Mouse (Mus musculus): Measurements from ENCODE around the gene Cbfa2t2. TPM values are rescaled to one million over a fixed set of nuclear protein-coding genes. Genes with fewer than 3 reads are reported as not detected.

The Cbfa2t2 gene
- total and polyA plus RNA-seq, 2 experiments = 4.3 to 7.3 TPM

DNA sequence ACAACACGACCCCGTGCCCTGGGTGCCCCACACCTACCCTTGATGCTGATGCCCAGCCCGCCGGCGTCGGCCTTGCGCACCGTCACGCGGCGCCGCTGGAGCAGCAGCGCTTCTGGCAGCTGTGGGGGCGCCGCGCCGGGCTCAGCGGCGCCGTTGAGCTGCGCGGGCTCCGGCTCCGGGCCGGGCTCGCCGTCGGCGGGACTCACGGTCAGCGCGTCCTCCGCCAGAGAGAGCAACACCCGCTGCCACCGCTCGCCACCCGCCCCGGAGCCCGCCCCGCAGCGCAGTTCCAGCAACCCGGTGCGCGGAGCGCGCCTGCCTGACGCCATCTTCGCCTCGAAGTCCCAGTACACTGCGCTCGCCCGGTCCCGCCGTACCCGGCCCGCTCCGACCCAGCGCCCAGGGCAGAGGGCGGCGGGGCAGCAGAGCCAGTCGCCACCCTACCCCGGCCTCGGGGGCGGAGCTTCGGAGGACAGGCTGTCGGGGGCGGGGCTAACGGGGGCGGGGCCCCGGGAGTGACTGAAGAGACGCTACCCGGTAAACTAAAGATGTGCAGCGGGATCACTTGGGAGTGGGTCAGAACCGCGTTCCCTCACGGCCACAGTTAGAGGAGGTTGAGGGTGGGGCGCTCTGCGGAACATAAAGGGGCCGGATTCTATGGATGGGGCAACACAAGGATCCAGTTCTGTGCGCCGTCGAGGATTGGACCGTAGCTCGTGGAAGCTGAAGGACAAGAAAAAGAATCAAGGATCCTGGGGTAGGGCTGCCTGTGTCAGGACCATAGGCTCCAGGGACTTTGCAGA is 28.4 kb upstream of the Cbfa2t2 start, which contains the start of gene Snta1:
Gene Snta1, minus strand, starts transcription at position 457 of the 803 bp plus-strand sequence.
- Histone ChIP-seq H3K4me3 (ENCODE audit: insufficient read depth, low read depth, low read length) (peak within 1 kb of the TSS; percentile 98), H3K4me1 (ENCODE audit: control insufficient read depth, insufficient read depth, low read length) (peaks cover 29% of the 10 kb centered on the region), H3K9ac (ENCODE audit: low read depth, low read length) (peak within 1 kb of the TSS; percentile 93), H3K27ac (replicated peaks; ENCODE audit: insufficient read depth, low read depth, low read length) (peak within 1 kb of the TSS; percentile 78), H3K79me2 (ENCODE audit: control insufficient read depth, insufficient read depth, low read length) (peaks cover 17% of the 10 kb centered on the region), H3K36me3 (ENCODE audit: control insufficient read depth, insufficient read depth, low read length) (no peaks in the 10 kb centered on the region), H3K27me3 (ENCODE audit: control insufficient read depth, insufficient read depth, low read length) (no peaks in the 10 kb centered on the region)
- TF ChIP-seq POLR2A (IDR thresholded peaks at IDR 0.05; ENCODE audit: extremely low read depth, insufficient read depth, low read length) (peak; percentile 91), CTCF (IDR thresholded peaks at IDR 0.05; ENCODE audit: low read depth, low read length) (no peak)
- 2% methylated on average over 80 of the region's 84 CpGs for WGBS
- DNase-seq (ENCODE audit: extremely low read depth, low read depth, low spot score) = peak; percentile 65

DNA sequence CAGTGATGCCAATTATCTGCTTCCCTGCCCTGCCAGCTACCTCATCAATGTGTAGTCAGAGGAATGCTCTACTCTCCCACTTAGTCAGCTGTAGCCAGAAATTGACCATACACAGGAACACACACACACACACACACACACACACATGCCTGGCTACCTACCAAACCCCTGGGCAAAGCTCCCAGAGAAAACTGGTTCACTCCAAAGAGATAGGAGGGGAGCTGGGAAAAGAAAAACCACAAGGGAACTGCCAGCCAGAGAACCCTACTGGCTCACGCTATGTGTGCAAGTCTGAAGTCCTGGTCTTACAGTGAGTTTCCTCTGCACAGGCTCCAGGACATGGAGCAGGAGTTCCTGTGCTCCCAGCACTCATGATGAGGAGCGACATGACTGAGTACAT is 25.9 kb upstream of the Cbfa2t2 start:
- Histone ChIP-seq H3K27me3 (ENCODE audit: control insufficient read depth, insufficient read depth, low read length) (no peaks in the 10 kb centered on the region), H3K27ac (replicated peaks; ENCODE audit: insufficient read depth, low read depth, low read length) (no peak overlapping the region), H3K9ac (ENCODE audit: low read depth, low read length) (no peak overlapping the region), H3K36me3 (ENCODE audit: control insufficient read depth, insufficient read depth, low read length) (no peaks in the 10 kb centered on the region), H3K79me2 (ENCODE audit: control insufficient read depth, insufficient read depth, low read length) (peaks cover 13% of the 10 kb centered on the region), H3K4me1 (ENCODE audit: control insufficient read depth, insufficient read depth, low read length) (peaks cover 19% of the 10 kb centered on the region), H3K4me3 (ENCODE audit: insufficient read depth, low read depth, low read length) (no peak overlapping the region)
- TF ChIP-seq CTCF (IDR thresholded peaks at IDR 0.05; ENCODE audit: low read depth, low read length) (no peak), POLR2A (IDR thresholded peaks at IDR 0.05; ENCODE audit: extremely low read depth, insufficient read depth, low read length) (no peak)
- DNase-seq (ENCODE audit: extremely low read depth, low read depth, low spot score) = peak; percentile 86
- WGBS = 14% methylated on average over 2 of the region's 2 CpGs

DNA sequence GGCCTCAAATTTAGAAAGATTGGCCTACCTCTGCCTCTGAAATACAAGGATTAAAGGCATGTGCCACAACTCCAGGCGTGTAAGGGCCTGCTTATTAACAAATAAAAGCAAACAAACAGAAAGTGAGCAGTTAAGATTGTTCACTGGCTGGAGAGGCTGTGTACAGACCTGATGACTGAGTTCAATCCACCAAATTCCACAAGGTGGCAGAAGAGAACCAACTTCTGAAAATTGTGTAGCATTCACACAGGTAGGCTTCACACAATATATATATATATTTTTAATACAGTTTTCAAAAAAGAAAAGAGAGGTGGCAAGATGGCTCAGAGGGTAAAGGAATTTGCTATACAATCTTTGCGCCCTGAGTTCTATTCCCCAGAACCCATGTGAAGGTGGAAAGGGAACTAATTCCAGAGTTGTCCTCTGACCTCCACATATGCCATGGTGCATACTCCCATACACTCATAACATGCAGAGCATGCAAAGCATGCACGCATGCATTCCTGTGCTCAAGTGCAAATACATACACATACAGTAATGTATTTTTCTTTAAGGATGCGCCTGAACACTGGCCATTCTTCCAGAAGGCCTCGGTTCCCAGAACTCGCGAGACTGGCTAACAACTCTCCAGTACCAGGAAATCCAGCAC is 24.1 kb upstream of the Cbfa2t2 start:
- 68% methylated on average over 7 of the region's 7 CpGs for WGBS
- DNase-seq (ENCODE audit: extremely low read depth, low read depth, low spot score) = peak; percentile 53
- H3K9ac ChIP-seq (ENCODE audit: low read depth, low read length) = no peak overlapping the region
- no peaks in the 10 kb centered on the region for H3K36me3 ChIP-seq (ENCODE audit: control insufficient read depth, insufficient read depth, low read length)
- H3K4me1 ChIP-seq (ENCODE audit: control insufficient read depth, insufficient read depth, low read length) = peaks cover 12% of the 10 kb centered on the region; the same call in 1 of the 2 replicates
- no peak overlapping the region for H3K4me3 ChIP-seq (ENCODE audit: insufficient read depth, low read depth, low read length)
- no peak for TF ChIP-seq POLR2A (IDR thresholded peaks at IDR 0.05; ENCODE audit: extremely low read depth, insufficient read depth, low read length)
- TF ChIP-seq CTCF (IDR thresholded peaks at IDR 0.05; ENCODE audit: low read depth, low read length) = peak; percentile 34
- H3K79me2 ChIP-seq (ENCODE audit: control insufficient read depth, insufficient read depth, low read length) = peaks cover 5% of the 10 kb centered on the region
- H3K27me3 ChIP-seq (ENCODE audit: control insufficient read depth, insufficient read depth, low read length) = no peaks in the 10 kb centered on the region
- no peak overlapping the region for H3K27ac ChIP-seq (replicated peaks; ENCODE audit: insufficient read depth, low read depth, low read length)

DNA sequence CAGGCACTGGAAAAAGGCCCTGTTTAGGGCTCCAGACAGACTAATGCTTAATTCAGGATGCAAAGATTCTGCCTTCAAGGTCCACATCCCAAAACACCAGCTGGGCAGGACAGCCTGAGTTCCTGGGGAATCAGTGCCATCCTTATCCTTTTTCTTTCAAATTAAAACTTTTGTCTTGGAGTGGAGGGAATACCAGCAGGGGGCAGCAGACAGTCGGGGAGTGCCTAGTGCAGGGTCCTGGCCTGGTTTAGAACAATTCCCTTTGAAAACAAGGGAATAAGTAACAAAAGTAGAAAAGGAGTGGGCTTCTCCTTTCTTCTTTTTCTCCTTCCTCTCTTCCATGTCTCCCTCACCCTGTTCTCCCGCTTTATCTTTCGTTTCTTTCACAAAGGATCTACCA is 19.2 kb upstream of the Cbfa2t2 start:
- Histone ChIP-seq H3K27ac (replicated peaks; ENCODE audit: insufficient read depth, low read depth, low read length) (no peak overlapping the region), H3K4me3 (ENCODE audit: insufficient read depth, low read depth, low read length) (no peak overlapping the region), H3K27me3 (ENCODE audit: control insufficient read depth, insufficient read depth, low read length) (no peaks in the 10 kb centered on the region), H3K79me2 (ENCODE audit: control insufficient read depth, insufficient read depth, low read length) (no peaks in the 10 kb centered on the region), H3K9ac (ENCODE audit: low read depth, low read length) (no peak overlapping the region), H3K4me1 (ENCODE audit: control insufficient read depth, insufficient read depth, low read length) (no peaks in the 10 kb centered on the region), H3K36me3 (ENCODE audit: control insufficient read depth, insufficient read depth, low read length) (no peaks in the 10 kb centered on the region)
- 46% methylated on average over 3 of the region's 3 CpGs for WGBS
- DNase-seq (ENCODE audit: extremely low read depth, low read depth, low spot score) = no peak
- no peak for TF ChIP-seq POLR2A (IDR thresholded peaks at IDR 0.05; ENCODE audit: extremely low read depth, insufficient read depth, low read length)
- TF ChIP-seq CTCF (IDR thresholded peaks at IDR 0.05; ENCODE audit: low read depth, low read length) = peak; percentile 88

DNA sequence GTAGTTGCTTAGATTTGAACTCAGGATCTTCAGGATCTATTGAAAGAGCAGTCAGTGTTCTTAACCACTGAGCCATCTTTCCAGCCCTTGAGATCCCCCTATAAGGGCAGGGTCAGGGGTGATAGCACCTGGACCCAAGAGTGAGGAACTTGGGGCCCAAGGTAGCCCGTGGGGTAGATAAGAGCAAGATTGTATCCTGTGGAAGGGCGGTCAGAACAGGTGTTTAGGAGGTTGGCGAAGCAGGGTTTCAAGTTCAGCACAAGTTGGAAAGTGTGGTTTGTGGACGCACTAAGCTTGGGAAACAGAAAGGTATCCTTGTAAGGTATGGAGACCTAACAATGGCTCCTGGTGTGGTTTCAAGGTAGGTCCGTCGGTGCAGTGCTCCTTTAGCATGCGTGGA is 18.3 kb upstream of the Cbfa2t2 start:
- whole genome bisulfite sequencing = 93% methylated on average over 7 of the region's 7 CpGs
- Histone ChIP-seq H3K4me3 (ENCODE audit: insufficient read depth, low read depth, low read length) (no peak overlapping the region), H3K4me1 (ENCODE audit: control insufficient read depth, insufficient read depth, low read length) (no peaks in the 10 kb centered on the region), H3K27ac (replicated peaks; ENCODE audit: insufficient read depth, low read depth, low read length) (no peak overlapping the region), H3K9ac (ENCODE audit: low read depth, low read length) (no peak overlapping the region), H3K27me3 (ENCODE audit: control insufficient read depth, insufficient read depth, low read length) (no peaks in the 10 kb centered on the region), H3K36me3 (ENCODE audit: control insufficient read depth, insufficient read depth, low read length) (no peaks in the 10 kb centered on the region), H3K79me2 (ENCODE audit: control insufficient read depth, insufficient read depth, low read length) (no peaks in the 10 kb centered on the region)
- no peak for DNase-seq (ENCODE audit: extremely low read depth, low read depth, low spot score)
- TF ChIP-seq CTCF (IDR thresholded peaks at IDR 0.05; ENCODE audit: low read depth, low read length) (no peak), POLR2A (IDR thresholded peaks at IDR 0.05; ENCODE audit: extremely low read depth, insufficient read depth, low read length) (no peak)

Data from liver, adult 2 months (tissue).